Mouse (Mus musculus): Measurements from ENCODE around the gene Ramp2.

The Ramp2 gene

GRCm38 (mm10) chr11:101235429-101235828 lies 10.4 kb upstream of the Ramp2 start:
- ATAC-seq (ENCODE audit: low TSS enrichment) = no peak

- no peak for ATAC-seq (ENCODE audit: low TSS enrichment)
Measured at GRCm38 (mm10) chr11:101236782-101237181, 9.0 kb upstream of the Ramp2 start.

- peak; percentile 91 for ATAC-seq (ENCODE audit: low TSS enrichment)
Measured at GRCm38 (mm10) chr11:101238071-101238647, 7.7 kb upstream of the Ramp2 start.

- no peak for ATAC-seq (ENCODE audit: low TSS enrichment)
Measured at GRCm38 (mm10) chr11:101245071-101245470, 757 bp upstream of the Ramp2 start.

GRCm38 (mm10) chr11:101246702-101247012 lies 829 bp downstream of the Ramp2 start:
- ATAC-seq (ENCODE audit: low TSS enrichment) = no peak

GRCm38 (mm10) chr11:101247521-101248030 lies 1.7 kb downstream of the Ramp2 start:
- no peak for ATAC-seq (ENCODE audit: low TSS enrichment)

GRCm38 (mm10) chr11:101248258-101248994 lies 2.6 kb downstream of the Ramp2 start:
- no peak for ATAC-seq (ENCODE audit: low TSS enrichment)

GRCm38 (mm10) chr11:101251031-101251430 lies 5.2 kb downstream of the Ramp2 start:
- ATAC-seq (ENCODE audit: low TSS enrichment) = no peak

- no peak; the same call in 1 of the 2 replicates for ATAC-seq (ENCODE audit: low TSS enrichment)
Measured at GRCm38 (mm10) chr11:101252941-101253340, 7.1 kb downstream of the Ramp2 start.

GRCm38 (mm10) chr11:101253613-101254389 lies 8.0 kb downstream of the Ramp2 start, which contains the start of gene Vps25:
Vps25 (plus strand) TSS chr11:101253707.
- ATAC-seq (ENCODE audit: low TSS enrichment) = peak; percentile 79; the same call in 1 of the 2 replicates

GRCm38 (mm10) chr11:101255826-101256775 lies 10.3 kb downstream of the Ramp2 start:
- ATAC-seq (ENCODE audit: low TSS enrichment) = no peak

GRCm38 (mm10) chr11:101259261-101259712 lies 13.5 kb downstream of the Ramp2 start:
- peak; percentile 80 for ATAC-seq (ENCODE audit: low TSS enrichment)

- ATAC-seq (ENCODE audit: low TSS enrichment) = no peak
Measured at GRCm38 (mm10) chr11:101259948-101260825, 14.4 kb downstream of the Ramp2 start, which contains the start of gene Wnk4. Wnk4 (plus strand) TSS chr11:101260567.

- ATAC-seq (ENCODE audit: low TSS enrichment) = no peak
Measured at GRCm38 (mm10) chr11:101260826-101261380, 15.1 kb downstream of the Ramp2 start.

GRCm38 (mm10) chr11:101262272-101262967 lies 16.6 kb downstream of the Ramp2 start:
- ATAC-seq (ENCODE audit: low TSS enrichment) = no peak

GRCm38 (mm10) chr11:101263138-101263988 lies 17.5 kb downstream of the Ramp2 start:
- ATAC-seq (ENCODE audit: low TSS enrichment) = no peak

- no peak for ATAC-seq (ENCODE audit: low TSS enrichment)
Measured at GRCm38 (mm10) chr11:101263989-101264280, 18.1 kb downstream of the Ramp2 start.

- ATAC-seq (ENCODE audit: low TSS enrichment) = no peak
Measured at GRCm38 (mm10) chr11:101264954-101265471, 19.2 kb downstream of the Ramp2 start.
